Mouse (Mus musculus): ENCODE results near the gene Grip1. TPM values are rescaled to one million over a fixed set of nuclear protein-coding genes. Genes with fewer than 3 reads are reported as not detected.

The Grip1 gene
- polyA plus RNA-seq, 1 experiment from 2014 or later = 5.0 TPM

DNA sequence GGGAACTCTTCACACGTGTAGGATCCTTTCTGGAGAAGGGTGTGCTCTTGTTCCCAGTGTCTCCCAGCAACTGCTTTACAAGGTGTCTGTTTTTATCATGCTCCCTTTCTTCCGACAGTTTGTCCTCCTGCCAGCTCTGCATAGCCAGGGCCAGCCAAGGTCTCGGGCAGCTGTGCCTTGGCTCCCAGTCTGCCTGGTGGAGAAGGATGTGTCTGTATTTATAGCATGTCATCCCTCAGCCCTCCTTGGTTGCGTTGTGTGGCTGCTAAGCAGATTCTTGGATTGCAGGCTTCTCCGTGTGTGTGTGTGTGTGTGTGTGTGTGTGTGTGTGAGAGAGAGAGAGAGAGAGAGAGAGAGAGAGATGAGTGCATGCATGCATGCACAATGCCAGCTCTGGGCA lies 42.6 kb downstream of the Grip1 start:
- Histone ChIP-seq H3K36me3 (ENCODE audit: control insufficient read depth, insufficient read depth, low read length) (no peaks in the 10 kb centered on the region), H3K4me3 (ENCODE audit: low read depth, low read length) (no peak overlapping the region), H3K9ac (ENCODE audit: low read depth, low read length) (no peak overlapping the region), H3K4me1 (ENCODE audit: control insufficient read depth, insufficient read depth, low read length) (no peaks in the 10 kb centered on the region), H3K9me3 (ENCODE audit: control insufficient read depth, low read length) (peaks cover 10% of the 10 kb centered on the region; the same call in 1 of the 2 replicates), H3K4me2 (ENCODE audit: low read depth, low read length) (no peak overlapping the region), H3K27me3 (replicated peaks; ENCODE audit: control insufficient read depth, insufficient read depth, low read length) (no peaks in the 10 kb centered on the region), H3K27ac (replicated peaks; ENCODE audit: low read depth, low read length) (no peak overlapping the region)
- ATAC-seq (ENCODE audit: low read depth) (no peak), DNase-seq (ENCODE audit: low spot score) (peak; percentile 13)
- WGBS = 65% methylated on average over 5 of the region's 5 CpGs

DNA sequence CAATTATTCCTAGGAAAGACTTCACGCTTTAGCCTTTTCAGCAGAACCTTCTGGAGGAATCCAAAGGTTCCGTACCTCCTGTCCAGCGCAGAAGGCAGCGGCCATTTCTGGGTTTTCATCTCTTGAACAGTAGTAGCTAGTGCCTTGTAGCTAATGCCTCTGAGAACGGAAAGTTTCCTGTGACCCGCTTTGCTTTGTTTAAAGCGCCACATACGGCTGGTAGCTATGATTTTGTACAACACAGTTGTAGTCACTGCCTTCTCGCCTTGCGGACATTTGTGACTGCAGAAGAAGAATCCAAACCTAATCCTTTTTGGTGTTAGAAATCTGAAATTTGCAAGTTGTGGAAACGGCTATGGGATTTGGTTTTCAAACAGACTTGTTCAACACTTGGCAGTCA lies 68.1 kb downstream of the Grip1 start:
- H3K36me3 ChIP-seq (ENCODE audit: control insufficient read depth, insufficient read depth, low read length) = no peaks in the 10 kb centered on the region
- H3K4me3 ChIP-seq (ENCODE audit: low read depth, low read length) = no peak overlapping the region
- 0 out of 2 replicates have a peak, but pooled peaks cover 4% of the 10 kb centered on the region for H3K9me3 ChIP-seq (ENCODE audit: control insufficient read depth, low read length)
- ATAC-seq (ENCODE audit: low read depth) = no peak
- H3K27ac ChIP-seq (replicated peaks; ENCODE audit: low read depth, low read length) = no peak overlapping the region
- DNase-seq (ENCODE audit: low spot score) = no peak
- 92% methylated on average over 11 of the region's 11 CpGs for WGBS
- no peaks in the 10 kb centered on the region for H3K27me3 ChIP-seq (replicated peaks; ENCODE audit: control insufficient read depth, insufficient read depth, low read length)
- H3K4me2 ChIP-seq (ENCODE audit: low read depth, low read length) = no peak overlapping the region
- H3K9ac ChIP-seq (ENCODE audit: low read depth, low read length) = no peak overlapping the region
- H3K4me1 ChIP-seq (ENCODE audit: control insufficient read depth, insufficient read depth, low read length) = no peaks in the 10 kb centered on the region

- Histone ChIP-seq H3K4me2 (ENCODE audit: low read depth, low read length) (no peak overlapping the region), H3K36me3 (ENCODE audit: control insufficient read depth, insufficient read depth, low read length) (no peaks in the 10 kb centered on the region), H3K4me3 (ENCODE audit: low read depth, low read length) (no peak overlapping the region), H3K27me3 (replicated peaks; ENCODE audit: control insufficient read depth, insufficient read depth, low read length) (no peaks in the 10 kb centered on the region), H3K27ac (replicated peaks; ENCODE audit: low read depth, low read length) (no peak overlapping the region), H3K4me1 (ENCODE audit: control insufficient read depth, insufficient read depth, low read length) (no peaks in the 10 kb centered on the region), H3K9me3 (ENCODE audit: control insufficient read depth, low read length) (no peaks in the 10 kb centered on the region), H3K9ac (ENCODE audit: low read depth, low read length) (no peak overlapping the region)
- 55% methylated on average over 3 of the region's 3 CpGs for WGBS
- DNase-seq (ENCODE audit: low spot score) = no peak
- ATAC-seq (ENCODE audit: low read depth) = no peak
Measured at GRCm38 (mm10) chr10:119525730-119526129, 72.1 kb downstream of the Grip1 start.

- Histone ChIP-seq H3K9ac (ENCODE audit: low read depth, low read length) (no peak overlapping the region), H3K27ac (replicated peaks; ENCODE audit: low read depth, low read length) (no peak overlapping the region), H3K27me3 (replicated peaks; ENCODE audit: control insufficient read depth, insufficient read depth, low read length) (no peaks in the 10 kb centered on the region), H3K9me3 (ENCODE audit: control insufficient read depth, low read length) (no peaks in the 10 kb centered on the region), H3K4me1 (ENCODE audit: control insufficient read depth, insufficient read depth, low read length) (no peaks in the 10 kb centered on the region), H3K4me3 (ENCODE audit: low read depth, low read length) (no peak overlapping the region), H3K36me3 (ENCODE audit: control insufficient read depth, insufficient read depth, low read length) (no peaks in the 10 kb centered on the region), H3K4me2 (ENCODE audit: low read depth, low read length) (no peak overlapping the region)
- no peak for ATAC-seq (ENCODE audit: low read depth)
- WGBS = 60% methylated on average over 4 of the region's 4 CpGs
- no peak for DNase-seq (ENCODE audit: low spot score)
Measured at GRCm38 (mm10) chr10:119534852-119535251, 81.2 kb downstream of the Grip1 start.

DNA sequence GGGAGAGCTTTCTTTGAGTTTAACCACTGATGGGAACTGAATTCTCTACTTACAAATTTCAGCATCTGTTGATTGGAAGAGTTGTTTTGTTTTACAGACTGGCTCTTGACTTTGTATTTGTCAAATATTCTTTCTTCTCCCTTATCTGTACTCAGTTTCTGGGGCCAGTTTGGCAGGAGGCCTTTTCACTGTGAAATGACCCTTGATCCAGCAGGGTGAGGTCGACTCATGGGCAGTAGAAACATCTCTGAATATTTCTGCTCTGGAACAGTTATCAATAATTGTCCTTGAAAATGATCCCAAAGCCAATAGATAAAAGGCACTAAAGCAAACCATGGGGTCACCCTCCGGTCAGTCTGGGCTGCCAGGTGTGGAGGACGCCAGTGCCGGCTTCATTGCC lies 88.0 kb downstream of the Grip1 start:
- Histone ChIP-seq H3K4me3 (ENCODE audit: low read depth, low read length) (no peak overlapping the region), H3K27me3 (replicated peaks; ENCODE audit: control insufficient read depth, insufficient read depth, low read length) (no peaks in the 10 kb centered on the region), H3K36me3 (ENCODE audit: control insufficient read depth, insufficient read depth, low read length) (no peaks in the 10 kb centered on the region), H3K9me3 (ENCODE audit: control insufficient read depth, low read length) (no peaks in the 10 kb centered on the region), H3K9ac (ENCODE audit: low read depth, low read length) (no peak overlapping the region), H3K4me2 (ENCODE audit: low read depth, low read length) (no peak overlapping the region), H3K27ac (replicated peaks; ENCODE audit: low read depth, low read length) (no peak overlapping the region), H3K4me1 (ENCODE audit: control insufficient read depth, insufficient read depth, low read length) (no peaks in the 10 kb centered on the region)
- 88% methylated on average over 4 of the region's 4 CpGs for WGBS
- DNase-seq (ENCODE audit: low spot score) = no peak
- no peak for ATAC-seq (ENCODE audit: low read depth)

DNA sequence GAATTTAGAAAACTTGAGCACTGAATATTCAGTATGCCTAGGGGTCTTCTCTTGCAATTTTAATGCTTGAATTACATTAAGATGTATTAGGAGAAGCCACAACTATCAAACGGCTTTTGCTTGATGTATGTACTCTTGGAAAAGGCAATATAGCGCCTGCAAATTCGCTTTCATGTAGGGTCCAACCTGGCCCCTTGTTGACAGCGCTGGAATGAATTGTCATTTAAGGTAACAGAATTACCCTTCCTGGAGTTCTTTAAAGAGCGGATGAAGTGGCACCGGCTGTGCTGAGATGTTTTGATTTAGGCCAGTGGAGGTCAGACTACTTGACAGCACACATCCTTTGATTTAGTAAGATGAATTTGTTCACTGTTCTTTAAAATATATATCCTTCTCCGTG lies 90.1 kb downstream of the Grip1 start:
- Histone ChIP-seq H3K4me2 (ENCODE audit: low read depth, low read length) (no peak overlapping the region), H3K9ac (ENCODE audit: low read depth, low read length) (no peak overlapping the region), H3K27me3 (replicated peaks; ENCODE audit: control insufficient read depth, insufficient read depth, low read length) (no peaks in the 10 kb centered on the region), H3K9me3 (ENCODE audit: control insufficient read depth, low read length) (no peaks in the 10 kb centered on the region), H3K4me3 (ENCODE audit: low read depth, low read length) (no peak overlapping the region), H3K36me3 (ENCODE audit: control insufficient read depth, insufficient read depth, low read length) (no peaks in the 10 kb centered on the region), H3K4me1 (ENCODE audit: control insufficient read depth, insufficient read depth, low read length) (no peaks in the 10 kb centered on the region), H3K27ac (replicated peaks; ENCODE audit: low read depth, low read length) (no peak overlapping the region)
- WGBS = 68% methylated on average over 7 of the region's 7 CpGs
- ATAC-seq (ENCODE audit: low read depth) = no peak
- no peak for DNase-seq (ENCODE audit: low spot score)

DNA sequence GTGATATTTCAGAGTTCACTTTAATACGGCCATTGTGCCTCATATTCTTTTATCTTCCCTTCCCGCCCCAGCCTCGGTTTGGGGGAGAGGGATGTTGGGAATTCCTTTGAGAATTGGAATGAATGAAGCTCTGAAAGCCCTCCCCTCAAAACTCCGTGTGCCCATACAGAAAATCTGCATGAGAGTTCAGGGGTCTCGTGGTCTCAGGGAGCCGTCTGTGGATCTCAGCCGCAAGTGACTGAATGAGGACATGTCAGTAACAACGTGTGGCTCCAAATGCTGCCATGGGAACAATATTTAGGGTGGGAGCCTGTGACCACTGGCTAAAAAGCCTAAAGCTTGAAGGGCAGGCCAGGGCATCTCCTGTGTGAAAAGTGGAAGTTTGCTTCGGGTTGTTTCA lies 91.1 kb downstream of the Grip1 start:
- DNase-seq (ENCODE audit: low spot score) = no peak
- Histone ChIP-seq H3K27me3 (replicated peaks; ENCODE audit: control insufficient read depth, insufficient read depth, low read length) (no peaks in the 10 kb centered on the region), H3K9me3 (ENCODE audit: control insufficient read depth, low read length) (no peaks in the 10 kb centered on the region), H3K27ac (replicated peaks; ENCODE audit: low read depth, low read length) (no peak overlapping the region), H3K4me2 (ENCODE audit: low read depth, low read length) (no peak overlapping the region), H3K4me3 (ENCODE audit: low read depth, low read length) (no peak overlapping the region), H3K9ac (ENCODE audit: low read depth, low read length) (no peak overlapping the region), H3K4me1 (ENCODE audit: control insufficient read depth, insufficient read depth, low read length) (no peaks in the 10 kb centered on the region), H3K36me3 (ENCODE audit: control insufficient read depth, insufficient read depth, low read length) (no peaks in the 10 kb centered on the region)
- WGBS = 59% methylated on average over 9 of the region's 9 CpGs
- no peak for ATAC-seq (ENCODE audit: low read depth)

DNA sequence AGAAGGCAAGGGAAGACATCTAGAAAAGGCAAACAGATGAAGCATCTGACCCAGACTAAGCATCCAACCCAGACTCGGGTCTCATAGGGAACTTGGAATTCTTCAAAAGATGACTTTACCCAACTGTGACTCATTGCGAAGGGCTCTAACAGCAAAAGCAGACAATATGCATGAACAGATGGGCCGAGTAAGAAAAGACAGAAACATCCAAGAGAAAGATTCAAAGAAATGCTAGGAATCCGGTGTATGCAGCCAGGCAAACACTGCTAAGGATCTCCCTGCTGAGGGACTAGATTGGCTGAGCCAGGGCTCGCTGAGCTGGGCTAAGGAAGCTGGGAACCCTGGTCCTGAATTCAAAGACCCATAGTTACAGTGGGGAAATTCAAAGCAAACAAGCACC lies 94.2 kb downstream of the Grip1 start:
- DNase-seq (ENCODE audit: low spot score) (no peak), ATAC-seq (ENCODE audit: low read depth) (no peak)
- Histone ChIP-seq H3K9me3 (ENCODE audit: control insufficient read depth, low read length) (no peaks in the 10 kb centered on the region), H3K4me2 (ENCODE audit: low read depth, low read length) (no peak overlapping the region), H3K9ac (ENCODE audit: low read depth, low read length) (no peak overlapping the region), H3K4me3 (ENCODE audit: low read depth, low read length) (no peak overlapping the region), H3K36me3 (ENCODE audit: control insufficient read depth, insufficient read depth, low read length) (no peaks in the 10 kb centered on the region), H3K27ac (replicated peaks; ENCODE audit: low read depth, low read length) (no peak overlapping the region), H3K27me3 (replicated peaks; ENCODE audit: control insufficient read depth, insufficient read depth, low read length) (no peaks in the 10 kb centered on the region), H3K4me1 (ENCODE audit: control insufficient read depth, insufficient read depth, low read length) (no peaks in the 10 kb centered on the region)
- WGBS = 66% methylated on average over 5 of the region's 5 CpGs

DNA sequence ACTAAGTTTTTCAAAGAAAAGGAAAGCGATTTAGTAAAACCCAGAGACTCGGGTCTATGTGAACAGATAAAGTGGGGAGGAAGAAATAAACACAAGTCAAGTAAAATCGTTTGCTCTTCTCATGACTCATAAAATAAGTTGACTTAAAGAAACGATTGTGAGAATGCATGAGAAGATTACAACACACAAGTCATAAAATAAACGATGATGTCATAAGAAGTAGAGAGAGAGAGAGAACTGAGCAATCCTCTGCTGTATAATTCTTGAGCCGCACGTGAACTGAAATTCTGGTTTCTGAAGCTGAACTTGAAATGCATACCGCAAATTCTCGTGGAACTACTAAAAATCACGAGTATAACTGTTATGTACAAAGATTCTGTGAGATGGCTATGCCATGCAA lies 95.1 kb downstream of the Grip1 start:
- WGBS = 88% methylated on average over 10 of the region's 10 CpGs
- ATAC-seq (ENCODE audit: low read depth) = no peak

More for the DNA sequence above, 95.1 kb downstream of the Grip1 start:
- DNase-seq (ENCODE audit: low spot score) = no peak
- H3K4me3 ChIP-seq (ENCODE audit: low read depth, low read length) = no peak overlapping the region
- H3K36me3 ChIP-seq (ENCODE audit: control insufficient read depth, insufficient read depth, low read length) = no peaks in the 10 kb centered on the region
- no peaks in the 10 kb centered on the region for H3K4me1 ChIP-seq (ENCODE audit: control insufficient read depth, insufficient read depth, low read length)
- no peak overlapping the region for H3K4me2 ChIP-seq (ENCODE audit: low read depth, low read length)
- H3K9me3 ChIP-seq (ENCODE audit: control insufficient read depth, low read length) = no peaks in the 10 kb centered on the region
- no peak overlapping the region for H3K27ac ChIP-seq (replicated peaks; ENCODE audit: low read depth, low read length)
- H3K27me3 ChIP-seq (replicated peaks; ENCODE audit: control insufficient read depth, insufficient read depth, low read length) = no peaks in the 10 kb centered on the region
- H3K9ac ChIP-seq (ENCODE audit: low read depth, low read length) = no peak overlapping the region
